Mouse (Mus musculus) kidney, embryonic 14.5 days (tissue): Measurements from ENCODE around the gene Fam24a. TPM values are rescaled to one million over a fixed set of nuclear protein-coding genes. Genes with fewer than 3 reads are reported as not detected.

Experiments used
- ATAC-seq: fragments of 200-750 bp; cut with Nextera tagmentation; 2 replicates; pipeline ENCODE4 v1.8.0; 2017; ENCODE audit warnings: moderate number of reproducible peaks, mild to moderate bottlenecking, moderate TSS enrichment, moderate library complexity; ENCODE audit not compliant: low FRiP score, low TSS enrichment
- H3K27ac ChIP-seq: fragments of 300-500 bp; sonication (generic); 2 replicates; pipeline ENCODE4 v1.5.1; 2014; ENCODE audit warnings: low read depth, mild to moderate bottlenecking, low read length, moderate library complexity, mixed read lengths
- H3K27me3 ChIP-seq: fragments of 300-500 bp; sonication (generic); 2 replicates; pipeline ENCODE4 v1.6.1; 2014; ENCODE audit warnings: mild to moderate bottlenecking, low read length; ENCODE audit not compliant: control insufficient read depth, insufficient read depth
- H3K36me3 ChIP-seq: fragments of 300-500 bp; sonication (generic); 2 replicates; pipeline ENCODE4 v1.6.1; 2014; ENCODE audit warnings: low read length, mixed read lengths; ENCODE audit not compliant: control insufficient read depth, insufficient read depth
- H3K4me1 ChIP-seq: fragments of 300-500 bp; sonication (generic); 2 replicates; pipeline ENCODE4 v1.6.1; 2014; ENCODE audit warnings: low read length, mixed read lengths; ENCODE audit not compliant: control insufficient read depth, insufficient read depth
- H3K4me2 ChIP-seq: fragments of 300-500 bp; sonication (generic); replicated peaks from 2 replicates; pipeline ENCODE4 v1.6.1; 2014; ENCODE audit warnings: low read depth, mild to moderate bottlenecking, low read length
- H3K4me3 ChIP-seq: fragments of 300-500 bp; sonication (generic); 2 replicates; pipeline ENCODE4 v1.5.1; 2014; ENCODE audit warnings: mild to moderate bottlenecking, low read length
- H3K9ac ChIP-seq: fragments of 300-500 bp; sonication (generic); 2 replicates; pipeline ENCODE4 v1.6.1; 2014; ENCODE audit warnings: low read depth, mild to moderate bottlenecking, low read length, moderate library complexity
- H3K9me3 ChIP-seq: fragments of 300-500 bp; sonication (generic); 2 replicates; pipeline ENCODE4 v1.6.1; 2016; ENCODE audit warnings: low read length; ENCODE audit not compliant: control insufficient read depth
- whole genome bisulfite sequencing: fragments of 180-500 bp; shearing (Covaris S2); extraction: QIAGEN DNeasy Blood & Tissue Kit; methylation state at CpG from one replicate; pipeline ENCODE4 v1.1.7; 2014; 5-methylcytosine and 5-hydroxymethylcytosine counted together
- polyA plus RNA-seq: library from polyadenylated mRNA; unstranded; fragments of >200 nt; fragmentation: Nextera tagmentation; extraction: Ambion mirVana; gene quantifications from 2 replicates; pipeline ENCODE4 v1.2.1, GENCODE M21; 2014

The Fam24a gene
- polyA plus RNA-seq, 1 experiment from 2014 or later = not detected

- Histone ChIP-seq H3K4me2 (no peak within 1 kb of the TSS), H3K27me3 (no peaks in the 10 kb centered on the region), H3K9ac (no peak within 1 kb of the TSS), H3K4me3 (no peak within 1 kb of the TSS), H3K36me3 (no peaks in the 10 kb centered on the region), H3K27ac (no peak within 1 kb of the TSS), H3K9me3 (no peaks in the 10 kb centered on the region), H3K4me1 (no peaks in the 10 kb centered on the region)
- 91% methylated on average over 5 of the region's 5 CpGs for WGBS
- ATAC-seq = no peak
These were observed 4.2 kb upstream of the Fam24a start, which contains the start of gene Fam24b for GRCm38 (mm10) chr7:131329416-131329815. Gene Fam24b, minus strand, starts transcription at chr7:131329516.

- Histone ChIP-seq H3K9me3 (no peaks in the 10 kb centered on the region), H3K27me3 (no peaks in the 10 kb centered on the region), H3K4me1 (no peaks in the 10 kb centered on the region), H3K9ac (no peak overlapping the region), H3K36me3 (no peaks in the 10 kb centered on the region), H3K4me2 (no peak overlapping the region), H3K27ac (no peak overlapping the region), H3K4me3 (no peak overlapping the region)
- WGBS = 76% methylated on average over 2 of the region's 2 CpGs
- ATAC-seq = no peak
These were observed 2.0 kb upstream of the Fam24a start for GRCm38 (mm10) chr7:131331688-131332087.

GRCm38 (mm10) chr7:131337502-131338068, 3.9 kb downstream of the Fam24a start:
- Histone ChIP-seq H3K4me2 (no peak overlapping the region), H3K4me3 (no peak overlapping the region), H3K36me3 (peaks cover 24% of the 10 kb centered on the region), H3K27me3 (no peaks in the 10 kb centered on the region), H3K9ac (no peak overlapping the region), H3K9me3 (no peaks in the 10 kb centered on the region), H3K4me1 (no peaks in the 10 kb centered on the region), H3K27ac (no peak overlapping the region)
- ATAC-seq = no peak
- 76% methylated on average over 8 of the region's 8 CpGs for WGBS

DNA sequence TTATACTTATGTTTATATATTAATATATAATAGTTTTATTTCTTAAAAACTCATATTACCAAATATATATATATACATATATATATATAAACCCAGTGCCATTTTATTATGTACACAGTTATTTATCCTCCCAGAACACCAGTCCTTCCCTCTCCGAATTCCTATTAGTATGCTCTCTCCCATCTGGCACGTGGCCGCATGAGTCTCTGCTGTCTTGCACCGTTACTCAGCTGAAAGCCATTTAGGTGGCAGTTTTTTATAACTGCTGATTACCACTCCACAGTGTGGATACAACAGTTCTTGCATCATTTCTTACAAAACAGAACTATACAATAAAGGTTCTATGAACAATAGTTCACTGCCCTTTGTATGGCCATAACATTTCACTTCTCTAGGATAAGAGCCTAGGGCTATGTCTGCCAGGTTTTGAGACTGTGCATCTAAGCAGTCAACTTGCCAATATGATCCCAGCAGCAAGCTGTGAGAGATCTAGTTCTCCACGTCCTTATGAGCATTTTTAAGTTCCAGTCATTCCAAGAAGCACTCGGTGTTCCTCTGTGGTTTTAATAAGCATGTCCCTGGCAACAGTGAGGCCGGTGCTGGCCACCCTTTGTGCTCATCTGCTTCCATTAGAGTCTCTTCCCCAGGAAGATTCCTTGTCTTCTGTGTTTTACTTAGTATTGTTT, 12.3 kb downstream of the Fam24a start:
- Histone ChIP-seq H3K9me3 (no peaks in the 10 kb centered on the region), H3K4me1 (no peaks in the 10 kb centered on the region), H3K4me3 (no peak overlapping the region), H3K36me3 (peaks cover 61% of the 10 kb centered on the region), H3K27me3 (no peaks in the 10 kb centered on the region), H3K9ac (no peak overlapping the region), H3K4me2 (no peak overlapping the region), H3K27ac (no peak overlapping the region)
- ATAC-seq = no peak
- 89% methylated on average over 7 of the region's 7 CpGs for WGBS

DNA sequence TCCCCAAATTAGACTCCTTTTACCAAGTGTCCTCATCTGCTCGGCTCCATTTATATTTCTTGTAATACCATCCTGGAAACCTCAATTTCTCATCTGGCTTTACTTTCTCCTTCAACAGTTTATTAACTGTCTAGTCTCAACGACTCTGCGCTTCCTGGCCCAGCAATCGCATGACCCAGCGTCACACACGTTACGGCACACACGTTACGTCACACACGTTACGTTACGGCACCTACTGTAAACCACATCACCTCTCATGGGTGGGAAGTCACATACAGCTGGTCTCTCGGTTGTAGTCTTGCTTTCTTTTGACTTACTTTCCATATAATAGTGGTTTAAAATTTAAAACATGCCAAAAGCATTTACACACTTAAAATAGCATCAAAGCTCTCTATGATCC, 22.4 kb downstream of the Fam24a start:
- no peaks in the 10 kb centered on the region for H3K9me3 ChIP-seq
- H3K4me3 ChIP-seq = no peak overlapping the region
- 96% methylated on average over 13 of the region's 13 CpGs for WGBS
- peaks cover 58% of the 10 kb centered on the region for H3K36me3 ChIP-seq
- H3K4me1 ChIP-seq = peaks cover 3% of the 10 kb centered on the region; the same call in 1 of the 2 replicates
- no peak for ATAC-seq
- no peaks in the 10 kb centered on the region for H3K27me3 ChIP-seq
- no peak overlapping the region for H3K27ac ChIP-seq
- no peak overlapping the region for H3K4me2 ChIP-seq
- H3K9ac ChIP-seq = no peak overlapping the region

- Histone ChIP-seq H3K9me3 (no peaks in the 10 kb centered on the region), H3K4me3 (peak overlapping the region; percentile 67), H3K4me2 (peak overlapping the region; percentile 87), H3K36me3 (peaks cover 19% of the 10 kb centered on the region), H3K9ac (peak overlapping the region; percentile 84), H3K27ac (peak overlapping the region; percentile 93; the same call in 1 of the 2 replicates), H3K27me3 (no peaks in the 10 kb centered on the region), H3K4me1 (peaks cover 14% of the 10 kb centered on the region)
- under 1% methylated on average over 35 of the region's 35 CpGs for WGBS
- peak; percentile 78 for ATAC-seq
These were observed 28.6 kb downstream of the Fam24a start for GRCm38 (mm10) chr7:131362269-131362614.

- WGBS = under 1% methylated on average over 53 of the region's 55 CpGs
- H3K9me3 ChIP-seq = no peaks in the 10 kb centered on the region
- H3K36me3 ChIP-seq = peaks cover 15% of the 10 kb centered on the region; the same call in 1 of the 2 replicates
- H3K9ac ChIP-seq = peak within 1 kb of the TSS; percentile 84
- ATAC-seq = peak; percentile 98
- peaks cover 14% of the 10 kb centered on the region for H3K4me1 ChIP-seq
- H3K4me3 ChIP-seq = peak within 1 kb of the TSS; percentile 67
- H3K4me2 ChIP-seq = peak within 1 kb of the TSS; percentile 87
- peak within 1 kb of the TSS; percentile 93 for H3K27ac ChIP-seq
- no peaks in the 10 kb centered on the region for H3K27me3 ChIP-seq
These were observed 29.1 kb downstream of the Fam24a start, which contains the start of gene 2310057M21Rik for GRCm38 (mm10) chr7:131362615-131363300. Gene 2310057M21Rik, minus strand, starts transcription at chr7:131362759.

- ATAC-seq = no peak
- H3K4me1 ChIP-seq = peaks cover 14% of the 10 kb centered on the region
- no peak overlapping the region for H3K4me3 ChIP-seq
- no peak overlapping the region for H3K4me2 ChIP-seq
- no peaks in the 10 kb centered on the region for H3K9me3 ChIP-seq
- WGBS = 66% methylated on average over 8 of the region's 8 CpGs
- peaks cover 7% of the 10 kb centered on the region; the same call in 1 of the 2 replicates for H3K36me3 ChIP-seq
- no peaks in the 10 kb centered on the region for H3K27me3 ChIP-seq
- H3K27ac ChIP-seq = no peak overlapping the region
- no peak overlapping the region for H3K9ac ChIP-seq
These were observed 30.5 kb downstream of the Fam24a start for GRCm38 (mm10) chr7:131364131-131364530.
